Mouse (Mus musculus) midbrain, embryonic 14.5 days (tissue): ENCODE results near the gene Ddx23. TPM values are rescaled to one million over a fixed set of nuclear protein-coding genes. Genes with fewer than 3 reads are reported as not detected.

ENCODE experiments used
- ATAC-seq: fragments of 200-750 bp; cut with Nextera tagmentation; 2 replicates; pipeline ENCODE4 v1.8.0; 2017; ENCODE audit warnings: moderate number of reproducible peaks, moderate library complexity; ENCODE audit not compliant: low FRiP score, low TSS enrichment
- DNase-seq: peaks from one replicate; pipeline ENCODE4 v3.0.0-alpha.2; 2015
- H3K27ac ChIP-seq: fragments of 300-500 bp; sonication (generic); replicated peaks from 2 replicates; pipeline ENCODE4 v1.5.1; 2014; ENCODE audit warnings: mild to moderate bottlenecking, low read depth, low read length, moderate library complexity
- H3K27me3 ChIP-seq: fragments of 300-500 bp; sonication (generic); 2 replicates; pipeline ENCODE4 v1.6.1; 2014; ENCODE audit warnings: low read length, control low read depth, mixed read lengths; ENCODE audit not compliant: control insufficient read depth, insufficient read depth
- H3K36me3 ChIP-seq: fragments of 300-500 bp; sonication (generic); 2 replicates; pipeline ENCODE4 v1.6.1; 2014; ENCODE audit warnings: low read length, control low read depth; ENCODE audit not compliant: control insufficient read depth, insufficient read depth
- H3K4me1 ChIP-seq: fragments of 300-500 bp; sonication (generic); 2 replicates; pipeline ENCODE4 v1.6.1; 2014; ENCODE audit warnings: mild to moderate bottlenecking, antibody characterized with exemption, low read length, control low read depth; ENCODE audit not compliant: control insufficient read depth, insufficient read depth
- H3K4me2 ChIP-seq: fragments of 300-500 bp; sonication (generic); 2 replicates; pipeline ENCODE4 v1.6.1; 2014; ENCODE audit warnings: mild to moderate bottlenecking, low read length, moderate library complexity
- H3K4me3 ChIP-seq: fragments of 300-500 bp; sonication (generic); replicated peaks from 2 replicates; pipeline ENCODE4 v1.5.1; 2014; ENCODE audit warnings: low read depth, low read length
- H3K9ac ChIP-seq: fragments of 300-500 bp; sonication (generic); replicated peaks from 2 replicates; pipeline ENCODE4 v1.6.1; 2014; ENCODE audit warnings: mild to moderate bottlenecking, low read length, moderate library complexity
- H3K9me3 ChIP-seq: fragments of 300-500 bp; sonication (generic); 2 replicates; pipeline ENCODE4 v1.6.1; 2016; ENCODE audit warnings: low read length, control low read depth, mixed read lengths; ENCODE audit not compliant: control insufficient read depth
- WGBS: fragments of 180-500 bp; shearing (Covaris S2); extraction: QIAGEN DNeasy Blood & Tissue Kit; methylation state at CpG from one replicate; pipeline ENCODE4 v1.1.7; 2014; 5-methylcytosine and 5-hydroxymethylcytosine counted together
- polyA plus RNA-seq: library from polyadenylated mRNA; unstranded; fragments of >200 nt; fragmentation: Nextera tagmentation; extraction: Ambion mirVana; gene quantifications from 2 replicates; pipeline ENCODE4 v1.2.1, GENCODE M21; 2014

Ddx23 gene
- polyA plus RNA-seq, 1 experiment from 2014 or later, result 24.9 TPM

DNA sequence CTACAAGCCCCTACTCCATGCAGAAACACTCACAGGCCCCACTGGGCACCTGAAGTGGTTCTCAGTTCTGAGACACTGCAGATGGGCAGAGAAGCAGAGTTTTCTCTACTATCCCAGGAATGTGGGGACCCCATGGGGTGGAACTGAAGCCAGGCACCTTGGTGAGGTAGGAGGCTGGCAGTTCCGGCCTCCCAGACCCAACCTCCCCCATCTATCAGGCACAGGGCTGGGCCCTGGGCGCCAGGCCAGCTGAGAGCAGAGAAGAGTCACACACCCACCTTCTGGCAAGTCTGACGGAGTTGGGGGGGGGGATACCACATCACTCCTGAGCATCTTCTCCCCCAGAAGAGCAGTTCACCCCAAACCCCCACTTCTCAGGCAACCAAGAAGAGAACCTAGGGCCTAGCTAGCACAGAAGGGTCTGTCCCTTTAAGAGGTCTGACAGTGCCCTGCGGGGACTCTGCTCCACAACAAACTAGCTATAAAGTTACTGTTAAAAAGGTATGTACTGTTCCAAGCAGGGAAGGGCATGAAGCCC, 59.7 kb downstream of the Ddx23 start:
- WGBS, result 73% methylated on average over 4 of the region's 4 CpGs
- H3K9me3 ChIP-seq, result no peaks in the 10 kb centered on the region
- no peak overlapping the region for H3K9ac ChIP-seq
- DNase-seq, result no peak
- no peaks in the 10 kb centered on the region for H3K27me3 ChIP-seq
- no peak for ATAC-seq
- no peak overlapping the region for H3K27ac ChIP-seq
- peaks cover 14% of the 10 kb centered on the region for H3K4me1 ChIP-seq
- H3K36me3 ChIP-seq, result peaks cover 48% of the 10 kb centered on the region
- no peak overlapping the region for H3K4me2 ChIP-seq
- no peak overlapping the region for H3K4me3 ChIP-seq

DNA sequence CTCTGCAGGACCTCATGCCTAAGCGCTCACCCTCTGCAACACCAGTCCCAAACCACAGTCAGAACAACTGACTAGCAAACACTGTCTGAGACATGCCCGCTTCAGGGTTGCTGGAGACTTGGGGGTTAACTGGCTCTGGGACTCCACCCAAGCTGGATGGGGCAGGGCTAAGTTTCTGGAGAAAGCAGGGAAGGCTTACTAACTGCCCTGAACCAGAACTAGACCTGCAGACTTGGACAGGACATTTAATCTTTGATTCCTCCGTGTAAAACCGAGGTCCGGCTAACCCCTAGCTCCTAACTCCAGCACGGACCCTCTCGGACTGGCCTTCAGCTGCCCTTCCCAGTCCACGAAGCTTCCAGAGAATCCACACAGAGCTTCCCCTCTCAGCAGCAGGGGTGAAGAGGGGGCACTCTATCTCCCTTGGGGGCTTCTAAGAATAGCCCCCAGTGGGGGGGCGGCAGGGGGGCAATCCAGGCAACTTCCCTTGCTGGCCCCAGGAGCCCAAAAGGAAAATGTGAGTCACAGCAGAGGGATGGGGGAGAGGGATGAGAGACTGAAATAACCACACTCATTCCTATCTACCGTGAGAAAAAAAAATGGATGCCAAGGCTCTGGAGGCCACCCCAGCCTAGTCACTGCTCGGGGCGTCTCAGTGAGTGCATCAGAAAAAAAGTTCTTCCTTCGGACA, 60.4 kb downstream of the Ddx23 start:
- no peak overlapping the region for H3K4me3 ChIP-seq
- no peak overlapping the region for H3K4me2 ChIP-seq
- no peak for ATAC-seq
- no peak overlapping the region for H3K27ac ChIP-seq
- DNase-seq, result no peak
- peaks cover 7% of the 10 kb centered on the region for H3K4me1 ChIP-seq
- no peaks in the 10 kb centered on the region for H3K9me3 ChIP-seq
- peaks cover 54% of the 10 kb centered on the region for H3K36me3 ChIP-seq
- H3K27me3 ChIP-seq, result no peaks in the 10 kb centered on the region
- no peak overlapping the region for H3K9ac ChIP-seq
- 66% methylated on average over 13 of the region's 13 CpGs for WGBS

DNA sequence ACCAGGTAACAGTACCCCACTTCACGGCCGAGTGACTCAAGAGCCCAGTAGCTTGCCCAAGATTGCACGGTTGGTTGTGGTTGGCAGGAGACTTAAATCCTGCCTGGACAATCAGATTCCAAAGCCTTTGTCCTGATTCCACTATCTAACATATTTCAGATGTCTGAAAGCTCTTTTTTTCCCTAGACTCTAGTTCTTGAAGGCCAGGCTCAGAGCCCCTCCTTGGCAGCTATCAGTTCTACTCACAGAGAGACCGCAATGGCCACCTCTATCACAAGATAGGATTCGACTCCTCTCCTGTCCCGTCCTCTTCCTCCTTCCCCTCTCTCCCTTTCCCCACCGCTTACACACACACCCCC, 60.9 kb downstream of the Ddx23 start:
- Histone ChIP-seq H3K27me3 (no peaks in the 10 kb centered on the region), H3K27ac (no peak overlapping the region), H3K4me1 (peaks cover 2% of the 10 kb centered on the region), H3K4me3 (no peak overlapping the region), H3K4me2 (no peak overlapping the region), H3K9me3 (no peaks in the 10 kb centered on the region), H3K9ac (no peak overlapping the region), H3K36me3 (peaks cover 60% of the 10 kb centered on the region)
- no peak for ATAC-seq
- no peak for DNase-seq
- WGBS, result 77% methylated on average over 7 of the region's 7 CpGs

GRCm38 (mm10) chr15:98600036-98600709, 62.5 kb downstream of the Ddx23 start:
- no peak for DNase-seq
- Histone ChIP-seq H3K27ac (no peak overlapping the region), H3K9me3 (no peaks in the 10 kb centered on the region), H3K27me3 (no peaks in the 10 kb centered on the region), H3K36me3 (peaks cover 76% of the 10 kb centered on the region), H3K4me2 (no peak overlapping the region), H3K4me1 (no peaks in the 10 kb centered on the region), H3K9ac (no peak overlapping the region), H3K4me3 (no peak overlapping the region)
- WGBS, result 81% methylated on average over 12 of the region's 12 CpGs
- no peak for ATAC-seq

DNA sequence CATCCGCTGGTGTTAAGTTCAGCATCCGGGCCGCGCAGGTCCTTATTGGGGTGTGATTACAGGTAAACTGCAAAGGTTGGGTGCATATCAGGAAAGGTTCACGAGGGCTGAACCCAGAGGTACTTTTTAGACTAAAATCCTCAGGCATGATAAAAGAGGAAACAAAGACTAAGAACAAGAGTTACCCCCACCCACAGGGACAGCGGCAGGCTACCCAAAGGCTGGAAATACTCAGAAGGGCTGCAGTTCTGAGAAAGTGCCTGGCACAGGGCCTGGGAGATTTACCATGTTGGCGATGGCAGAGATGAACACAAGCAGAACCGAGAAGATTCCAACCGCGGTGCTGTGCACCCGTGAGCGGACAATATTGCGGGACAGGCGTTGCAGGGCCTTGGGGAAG, 66.1 kb downstream of the Ddx23 start:
- ATAC-seq (no peak), DNase-seq (no peak)
- Histone ChIP-seq H3K4me3 (no peak overlapping the region), H3K9me3 (no peaks in the 10 kb centered on the region), H3K9ac (no peak overlapping the region), H3K4me1 (no peaks in the 10 kb centered on the region), H3K36me3 (peaks cover 91% of the 10 kb centered on the region), H3K4me2 (no peak overlapping the region), H3K27me3 (no peaks in the 10 kb centered on the region), H3K27ac (no peak overlapping the region)
- 94% methylated on average over 14 of the region's 14 CpGs for WGBS

Other genes with a start within 250 kb of the Ddx23 start
- not detected in 2 replicates for gene Olfr282, start 231.7 kb downstream of the Ddx23 start, polyA plus RNA-seq
- gene Olfr281, start 210.3 kb downstream of the Ddx23 start, polyA plus RNA-seq, result not detected in 2 replicates
- not detected in 2 replicates for gene OR5BS1P, start 193.0 kb downstream of the Ddx23 start, polyA plus RNA-seq
- gene Lalba, start 180.2 kb downstream of the Ddx23 start, polyA plus RNA-seq, result not detected in 2 replicates
- not detected in 2 replicates for gene Olfr279, start 170.5 kb downstream of the Ddx23 start, polyA plus RNA-seq
- 125 TPM in 2 replicates for gene Kansl2, start 128.6 kb downstream of the Ddx23 start, polyA plus RNA-seq
- 59.7 and 65.8 TPM in 2 replicates for gene Ccnt1, start 92.0 kb downstream of the Ddx23 start, polyA plus RNA-seq
- 0.58 TPM in 1 of 2 replicates, not detected in the other for gene 4930415O20Rik, start 91.9 kb downstream of the Ddx23 start, polyA plus RNA-seq
- 9.6 and 12.2 TPM in 2 replicates for gene Adcy6, start 52.8 kb downstream of the Ddx23 start, polyA plus RNA-seq
- 130 and 136 TPM in 2 replicates for gene Cacnb3, start 32.1 kb downstream of the Ddx23 start, polyA plus RNA-seq
- gene Rnd1, start 14.6 kb upstream of the Ddx23 start, polyA plus RNA-seq, result 7.4 and 9.2 TPM in 2 replicates
- 5.7 and 6.3 TPM in 2 replicates for gene Ccdc65, start 45.3 kb upstream of the Ddx23 start, polyA plus RNA-seq
- 1.7 and 3.8 TPM in 2 replicates for gene Fkbp11, start 65.3 kb upstream of the Ddx23 start, polyA plus RNA-seq
- gene Arf3, start 100.3 kb upstream of the Ddx23 start, polyA plus RNA-seq, result 57.5 and 63.3 TPM in 2 replicates
- gene Wnt10b, start 115.3 kb upstream of the Ddx23 start, polyA plus RNA-seq, result not detected in 2 replicates
- gene Wnt1, start 127.0 kb upstream of the Ddx23 start, polyA plus RNA-seq, result 1.3 and 4.1 TPM in 2 replicates
- gene Ddn, start 146.6 kb upstream of the Ddx23 start, polyA plus RNA-seq, result 0.57 and 0.66 TPM in 2 replicates
- gene Prkag1, start 168.6 kb upstream of the Ddx23 start, polyA plus RNA-seq, result 56.5 and 72.8 TPM in 2 replicates
- 13.6 and 16.0 TPM in 2 replicates for gene Kmt2d, start 208.3 kb upstream of the Ddx23 start, polyA plus RNA-seq
- gene Rhebl1, start 231.6 kb upstream of the Ddx23 start, polyA plus RNA-seq, result 23.7 and 31.9 TPM in 2 replicates
- gene Dhh, start 235.6 kb upstream of the Ddx23 start, polyA plus RNA-seq, result 0.36 and 0.57 TPM in 2 replicates